Mouse (Mus musculus) erythroid progenitor cell, adult 5-6 weeks (primary cell): ENCODE data around the gene Pus7l. TPM values are rescaled to one million over a fixed set of nuclear protein-coding genes. Genes with fewer than 3 reads are reported as not detected.

Experiments used
- ATAC-seq: replicated peaks from 2 replicates; pipeline ENCODE4 v1.8.0; 2016; ENCODE audit warnings: moderate number of reproducible peaks, mild to moderate bottlenecking, moderate TSS enrichment, inconsistent platforms; ENCODE audit not compliant: poor library complexity, low FRiP score, severe bottlenecking
- total RNA-seq, 2 experiments: library from RNA; stranded (forward) in 1 of 2; stranded (reverse) in 1 of 2; fragments of 150-400 nt in 1 of 2; fragments of 186-747, 209-891 nt in 1 of 2; gene quantifications; 2 replicates each; pipeline versions ENCODE4 v1.2.3 to v1.2.4; 2015 to 2017; ENCODE audit warnings: low replicate concordance in 2 of 2

The Pus7l gene
- total RNA-seq, 2 experiments from 2014 or later: 0.84 to 0.91 TPM

GRCm38 (mm10) chr15:94480248-94480647 lies 63.1 kb downstream of the Pus7l start:
- no peak for ATAC-seq

GRCm38 (mm10) chr15:94479513-94480136 lies 63.7 kb downstream of the Pus7l start:
- no peak for ATAC-seq

DNA sequence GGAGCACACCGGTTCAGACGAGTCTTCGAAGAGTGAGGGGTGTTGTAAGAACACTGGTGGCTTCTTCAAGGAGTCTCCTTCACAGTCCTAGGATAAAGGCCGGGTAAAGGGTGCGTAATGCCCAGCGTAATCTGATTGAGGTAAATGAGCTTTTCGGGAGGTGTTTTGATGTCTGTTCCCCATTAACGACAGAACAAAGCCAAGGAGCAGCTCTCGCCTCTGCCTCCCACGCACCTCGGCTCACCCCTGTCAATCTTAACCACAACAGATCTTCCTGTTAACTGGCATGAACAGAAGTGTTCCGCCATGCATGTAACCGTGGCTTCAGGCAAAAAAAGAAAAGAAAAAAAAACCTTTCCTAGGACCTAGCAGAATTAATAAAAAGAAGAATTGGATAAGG lies 64.6 kb downstream of the Pus7l start:
- ATAC-seq: no peak

DNA sequence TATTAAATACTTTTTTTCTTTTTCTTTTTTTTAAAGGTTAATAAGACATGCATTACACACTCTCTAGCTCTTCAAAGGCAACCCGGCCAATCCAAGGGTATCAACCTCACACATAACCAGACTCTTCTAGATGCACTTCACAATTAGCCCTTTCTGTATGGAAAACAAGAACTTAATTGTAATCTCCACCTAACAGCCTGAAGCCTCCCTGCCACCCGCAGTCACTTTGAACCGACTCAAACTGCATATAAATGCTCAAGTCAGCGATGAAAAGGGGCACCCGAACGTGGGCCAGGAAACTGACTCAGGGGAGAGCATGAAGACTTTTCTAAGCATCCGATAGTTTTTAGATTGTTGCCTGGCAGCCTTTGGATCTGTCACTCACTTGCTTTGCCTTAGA lies 66.1 kb downstream of the Pus7l start:
- ATAC-seq: no peak

GRCm38 (mm10) chr15:94475975-94476374 lies 67.4 kb downstream of the Pus7l start:
- no peak for ATAC-seq

Other genes starting within 250 kb of the Pus7l start
- not detected in 2 replicates for gene Adamts20, start 78.1 kb downstream of the Pus7l start, total RNA-seq (2015; ENCODE audit: low replicate concordance)
- gene Adamts20, start 78.1 kb downstream of the Pus7l start, total RNA-seq (2017; ENCODE audit: low replicate concordance): not detected in 2 replicates
- 5.4 and 8.6 TPM in 2 replicates for gene Irak4, start 96 bp upstream of the Pus7l start, total RNA-seq (2015; ENCODE audit: low replicate concordance)
- 4.2 and 6.3 TPM in 2 replicates for gene Irak4, start 96 bp upstream of the Pus7l start, total RNA-seq (2017; ENCODE audit: low replicate concordance)
- gene Twf1, start 46.3 kb upstream of the Pus7l start, total RNA-seq (2015; ENCODE audit: low replicate concordance): 23.8 and 54.9 TPM in 2 replicates
- 8.9 and 14.9 TPM in 2 replicates for gene Twf1, start 46.3 kb upstream of the Pus7l start, total RNA-seq (2017; ENCODE audit: low replicate concordance)
- gene Tmem117, start 85.7 kb upstream of the Pus7l start, total RNA-seq (2015; ENCODE audit: low replicate concordance): not detected in 2 replicates
- not detected in 2 replicates for gene Tmem117, start 85.7 kb upstream of the Pus7l start, total RNA-seq (2017; ENCODE audit: low replicate concordance)